Mouse (Mus musculus): ENCODE data around the gene Disp2. TPM values are rescaled to one million over a fixed set of nuclear protein-coding genes. Genes with fewer than 3 reads are reported as not detected.
A peak's percentile ranks its signal among the peaks of the same experiment; 100 is the strongest.

Gene Disp2
- total RNA-seq, 2 experiments from 2014 or later: not detected

GRCm38 (mm10) chr2:118824396-118824795 is 44.9 kb downstream of the Disp2 start:
- no peak for ATAC-seq (replicated peaks; ENCODE audit: low FRiP score, poor library complexity, severe bottlenecking)

GRCm38 (mm10) chr2:118829096-118829495 is 49.6 kb downstream of the Disp2 start:
- no peak for ATAC-seq (replicated peaks; ENCODE audit: low FRiP score, poor library complexity, severe bottlenecking)

- no peak for ATAC-seq (replicated peaks; ENCODE audit: low FRiP score, poor library complexity, severe bottlenecking)
Observed at GRCm38 (mm10) chr2:118834061-118834460, 54.5 kb downstream of the Disp2 start.

- no peak for ATAC-seq (replicated peaks; ENCODE audit: low FRiP score, poor library complexity, severe bottlenecking)
Observed at GRCm38 (mm10) chr2:118835115-118835514, 55.6 kb downstream of the Disp2 start.

- ATAC-seq (replicated peaks; ENCODE audit: low FRiP score, poor library complexity, severe bottlenecking): no peak
Observed at GRCm38 (mm10) chr2:118838330-118838729, 58.8 kb downstream of the Disp2 start.

GRCm38 (mm10) chr2:118841186-118841585 is 61.7 kb downstream of the Disp2 start:
- no peak for ATAC-seq (replicated peaks; ENCODE audit: low FRiP score, poor library complexity, severe bottlenecking)

- peak; percentile 79 for ATAC-seq (replicated peaks; ENCODE audit: low FRiP score, poor library complexity, severe bottlenecking)
Observed at GRCm38 (mm10) chr2:118841774-118842173, 62.3 kb downstream of the Disp2 start.

- ATAC-seq (replicated peaks; ENCODE audit: low FRiP score, poor library complexity, severe bottlenecking): no peak
Observed at GRCm38 (mm10) chr2:118844427-118844826, 64.9 kb downstream of the Disp2 start.

GRCm38 (mm10) chr2:118846246-118846645 is 66.7 kb downstream of the Disp2 start:
- no peak for ATAC-seq (replicated peaks; ENCODE audit: low FRiP score, poor library complexity, severe bottlenecking)

- no peak for ATAC-seq (replicated peaks; ENCODE audit: low FRiP score, poor library complexity, severe bottlenecking)
Observed at GRCm38 (mm10) chr2:118851756-118852155, 72.2 kb downstream of the Disp2 start.

Other genes starting within 250 kb of the Disp2 start
- 2.1 and 12.7 TPM in 2 replicates for gene Bmf, start 230.0 kb upstream of the Disp2 start, total RNA-seq (2015; ENCODE audit: low replicate concordance)
- gene Bmf, start 230.0 kb upstream of the Disp2 start, total RNA-seq (2017; ENCODE audit: low replicate concordance): 1.4 and 3.2 TPM in 2 replicates
- 21.7 and 41.2 TPM in 2 replicates for gene Bub1b, start 181.5 kb upstream of the Disp2 start, total RNA-seq (2015; ENCODE audit: low replicate concordance)
- gene Bub1b, start 181.5 kb upstream of the Disp2 start, total RNA-seq (2017; ENCODE audit: low replicate concordance): 36.4 and 48.5 TPM in 2 replicates
- not detected in 2 replicates for gene Pak6, start 116.4 kb upstream of the Disp2 start, total RNA-seq (2015; ENCODE audit: low replicate concordance)
- gene Pak6, start 116.4 kb upstream of the Disp2 start, total RNA-seq (2017; ENCODE audit: low replicate concordance): 0.77 TPM in 1 of 2 replicates, not detected in the other
- gene Ankrd63, start 75.8 kb upstream of the Disp2 start, total RNA-seq (2015; ENCODE audit: low replicate concordance): 0.19 TPM in 1 of 2 replicates, not detected in the other
- 0.14 TPM in 1 of 2 replicates, not detected in the other for gene Ankrd63, start 75.8 kb upstream of the Disp2 start, total RNA-seq (2017; ENCODE audit: low replicate concordance)
- 30.7 and 38.9 TPM in 2 replicates for gene Plcb2, start 51.3 kb upstream of the Disp2 start, total RNA-seq (2015; ENCODE audit: low replicate concordance)
- gene Plcb2, start 51.3 kb upstream of the Disp2 start, total RNA-seq (2017; ENCODE audit: low replicate concordance): 13.7 and 17.6 TPM in 2 replicates
- gene Inafm2, start 34.0 kb upstream of the Disp2 start, total RNA-seq (2015; ENCODE audit: low replicate concordance): 6.5 and 10.4 TPM in 2 replicates
- 3.5 and 4.6 TPM in 2 replicates for gene Inafm2, start 34.0 kb upstream of the Disp2 start, total RNA-seq (2017; ENCODE audit: low replicate concordance)
- gene Ccdc9b, start 17.1 kb upstream of the Disp2 start, total RNA-seq (2015; ENCODE audit: low replicate concordance): not detected in 2 replicates
- gene Ccdc9b, start 17.1 kb upstream of the Disp2 start, total RNA-seq (2017; ENCODE audit: low replicate concordance): 0.17 TPM in 1 of 2 replicates, not detected in the other
- gene Phgr1, start 7.0 kb upstream of the Disp2 start, total RNA-seq (2015; ENCODE audit: low replicate concordance): not detected in 2 replicates
- gene Phgr1, start 7.0 kb upstream of the Disp2 start, total RNA-seq (2017; ENCODE audit: low replicate concordance): not detected in 2 replicates
- gene Knstrn, start 34.3 kb downstream of the Disp2 start, total RNA-seq (2015; ENCODE audit: low replicate concordance): 16.5 and 19.8 TPM in 2 replicates
- 51.9 and 67.3 TPM in 2 replicates for gene Knstrn, start 34.3 kb downstream of the Disp2 start, total RNA-seq (2017; ENCODE audit: low replicate concordance)
- gene Ivd, start 82.2 kb downstream of the Disp2 start, total RNA-seq (2015; ENCODE audit: low replicate concordance): 1.9 and 8.1 TPM in 2 replicates
- 4.2 and 4.8 TPM in 2 replicates for gene Ivd, start 82.2 kb downstream of the Disp2 start, total RNA-seq (2017; ENCODE audit: low replicate concordance)
- gene Bahd1, start 120.7 kb downstream of the Disp2 start, total RNA-seq (2015; ENCODE audit: low replicate concordance): 1.3 and 2.3 TPM in 2 replicates
- gene Bahd1, start 120.7 kb downstream of the Disp2 start, total RNA-seq (2017; ENCODE audit: low replicate concordance): 3.2 and 4.3 TPM in 2 replicates
- gene Chst14, start 146.8 kb downstream of the Disp2 start, total RNA-seq (2015; ENCODE audit: low replicate concordance): 1.5 and 2.7 TPM in 2 replicates
- gene Chst14, start 146.8 kb downstream of the Disp2 start, total RNA-seq (2017; ENCODE audit: low replicate concordance): 0.43 TPM in 1 of 2 replicates, not detected in the other
- 1.9 and 8.8 TPM in 2 replicates for gene Ccdc32, start 249.7 kb downstream of the Disp2 start, total RNA-seq (2015; ENCODE audit: low replicate concordance)
- 4.9 and 7.5 TPM in 2 replicates for gene Ccdc32, start 249.7 kb downstream of the Disp2 start, total RNA-seq (2017; ENCODE audit: low replicate concordance)

Measured in erythroblast, adult 5-6 weeks (primary cell).